Mouse (Mus musculus): Measurements from ENCODE around the gene Spice1. TPM values are rescaled to one million over a fixed set of nuclear protein-coding genes. Genes with fewer than 3 reads are reported as not detected.
A peak's percentile ranks its signal among the peaks of the same experiment; 100 is the strongest.

The Spice1 gene
- total RNA-seq, 1 experiment, result 15.3 TPM

DNA sequence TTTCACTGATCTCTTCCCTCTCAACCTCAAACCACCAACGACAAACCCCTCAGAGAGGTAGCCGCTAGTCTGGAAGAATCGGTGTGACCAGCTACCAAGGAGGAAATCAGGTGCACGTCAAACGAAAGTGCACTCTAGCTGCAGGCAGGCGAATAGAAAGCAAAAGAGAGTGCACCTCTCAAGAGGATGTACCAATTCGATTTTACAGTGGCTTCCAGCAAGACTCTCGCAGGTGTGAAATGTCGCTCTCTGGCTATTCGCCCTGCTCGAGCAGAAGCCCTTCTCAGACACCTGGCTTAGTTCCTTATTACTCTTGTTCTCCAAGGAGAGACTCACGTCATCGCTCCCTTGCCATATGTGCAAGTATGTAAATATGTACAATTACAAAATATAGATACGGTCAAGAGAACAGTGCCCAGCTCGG is 14.0 kb upstream of the Spice1 start, which contains the start of gene Sidt1:
TSS of gene Sidt1 (minus strand) at position 336 of the 424 bp plus-strand sequence.
- in situ Hi-C loops (cut with MboI; ENCODE audit: low sequenced_read_pairs in 2 of 2, unreplicated experiment in 2 of 2), result no loop called here
- no peak within 1 kb of the TSS for H3K27ac ChIP-seq (ENCODE audit: insufficient read depth, low read depth, low read length, poor library complexity, severe bottlenecking)
- TF ChIP-seq ZNF384 (IDR thresholded peaks at IDR 0.05; ENCODE audit: low read depth, low read length) (no peak), ZC3H11A (IDR thresholded peaks at IDR 0.05; ENCODE audit: borderline replicate concordance, low read depth, low read length) (no peak), CHD2 (IDR thresholded peaks at IDR 0.05; ENCODE audit: low read depth, low read length) (no peak), HCFC1 (IDR thresholded peaks at IDR 0.05; ENCODE audit: borderline replicate concordance, insufficient read depth, low read length) (no peak), MAFK (IDR thresholded peaks at IDR 0.05; ENCODE audit: insufficient read depth, low read depth, low read length) (no peak)
- H3K36me3 ChIP-seq (ENCODE audit: control insufficient read depth, insufficient read depth, low read length, poor library complexity, severe bottlenecking), result no peaks in the 10 kb centered on the region
- H3K9me3 ChIP-seq (ENCODE audit: control insufficient read depth, insufficient read depth, low read depth, low read length), result no peaks in the 10 kb centered on the region
- H3K4me3 ChIP-seq (ENCODE audit: insufficient read depth in 1 of 2, low read depth in 1 of 2, low read length in 2 of 2, poor library complexity in 1 of 2, severe bottlenecking in 1 of 2), result peak within 1 kb of the TSS; percentile 65 to 67
- no peaks in the 10 kb centered on the region; a peak in 2 of 4 replicates for H3K4me1 ChIP-seq (ENCODE audit: control insufficient read depth in 2 of 2, insufficient read depth in 2 of 2, low read length in 2 of 2, poor library complexity in 1 of 2)
- H3K9ac ChIP-seq (ENCODE audit: insufficient read depth, low read depth, low read length, poor library complexity, severe bottlenecking), result peak within 1 kb of the TSS; percentile 56; the same call in 1 of the 2 replicates
- DNase-seq (ENCODE audit: low read depth, low spot score), result no peak

DNA sequence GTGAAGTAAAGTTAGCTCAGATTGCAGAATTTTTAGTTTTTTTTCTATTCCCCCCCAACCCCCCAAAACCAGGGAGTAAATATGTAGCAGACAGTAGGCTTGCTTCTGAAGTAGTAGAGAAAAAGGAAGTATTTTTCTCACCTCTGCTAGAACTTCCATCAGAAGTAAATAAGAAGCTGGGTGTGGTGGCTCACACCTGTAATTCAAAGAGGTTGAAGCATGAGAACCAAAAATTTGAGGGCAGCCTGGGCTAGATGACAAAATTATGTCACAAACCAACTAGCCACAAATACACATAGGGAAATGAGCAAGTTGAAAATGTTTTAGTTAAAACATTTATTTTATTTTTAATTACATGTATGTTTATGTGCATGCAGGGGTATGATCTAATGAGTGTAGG is 9.4 kb upstream of the Spice1 start:
- TF ChIP-seq HCFC1 (IDR thresholded peaks at IDR 0.05; ENCODE audit: borderline replicate concordance, insufficient read depth, low read length) (no peak), CHD2 (IDR thresholded peaks at IDR 0.05; ENCODE audit: low read depth, low read length) (no peak), ZC3H11A (IDR thresholded peaks at IDR 0.05; ENCODE audit: borderline replicate concordance, low read depth, low read length) (no peak), ZNF384 (IDR thresholded peaks at IDR 0.05; ENCODE audit: low read depth, low read length) (no peak), MAFK (IDR thresholded peaks at IDR 0.05; ENCODE audit: insufficient read depth, low read depth, low read length) (no peak)
- H3K4me1 ChIP-seq (ENCODE audit: control insufficient read depth in 2 of 2, insufficient read depth in 2 of 2, low read length in 2 of 2, poor library complexity in 1 of 2), result no peaks in the 10 kb centered on the region; a peak in 1 of 4 replicates
- no peaks in the 10 kb centered on the region for H3K9me3 ChIP-seq (ENCODE audit: control insufficient read depth, insufficient read depth, low read depth, low read length)
- no peak overlapping the region for H3K9ac ChIP-seq (ENCODE audit: insufficient read depth, low read depth, low read length, poor library complexity, severe bottlenecking)
- H3K27ac ChIP-seq (ENCODE audit: insufficient read depth, low read depth, low read length, poor library complexity, severe bottlenecking), result no peak overlapping the region
- no peak overlapping the region for H3K4me3 ChIP-seq (ENCODE audit: insufficient read depth in 1 of 2, low read depth in 1 of 2, low read length in 2 of 2, poor library complexity in 1 of 2, severe bottlenecking in 1 of 2)
- DNase-seq (ENCODE audit: low read depth, low spot score), result no peak
- in situ Hi-C loops (cut with MboI; ENCODE audit: low sequenced_read_pairs in 2 of 2, unreplicated experiment in 2 of 2), result no loop called here
- no peaks in the 10 kb centered on the region for H3K36me3 ChIP-seq (ENCODE audit: control insufficient read depth, insufficient read depth, low read length, poor library complexity, severe bottlenecking)

DNA sequence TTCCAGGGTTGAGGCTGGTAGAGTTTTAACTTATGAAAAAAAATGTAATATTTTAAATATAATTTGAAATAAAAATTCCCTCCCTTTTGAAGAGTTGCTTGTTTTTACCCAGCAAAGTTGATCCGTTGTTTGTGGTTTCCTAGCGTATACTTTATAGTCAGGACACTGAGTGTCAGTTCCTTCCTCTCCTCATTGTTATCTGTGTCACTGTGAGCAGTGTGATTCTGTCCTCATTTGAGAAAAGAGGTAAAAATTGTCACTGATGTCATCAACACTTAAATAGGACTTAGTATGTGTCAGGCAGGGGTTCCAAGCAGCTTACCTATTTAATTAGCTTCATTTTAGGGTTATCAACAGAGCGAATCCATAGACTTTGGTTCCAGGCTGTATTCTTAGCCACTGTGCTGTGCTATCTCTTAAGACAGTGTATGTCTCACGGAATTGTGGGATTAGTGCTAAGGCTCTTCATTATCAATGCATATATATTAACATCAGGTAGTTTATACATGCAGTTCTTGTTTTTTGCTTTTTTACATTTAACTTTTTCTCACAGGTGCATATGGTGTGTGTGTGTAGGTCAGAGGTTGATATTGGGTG is 3.0 kb downstream of the Spice1 start:
- Histone ChIP-seq H3K9ac (ENCODE audit: insufficient read depth, low read depth, low read length, poor library complexity, severe bottlenecking) (no peak overlapping the region), H3K36me3 (ENCODE audit: control insufficient read depth, insufficient read depth, low read length, poor library complexity, severe bottlenecking) (no peaks in the 10 kb centered on the region), H3K4me1 (ENCODE audit: control insufficient read depth in 2 of 2, insufficient read depth in 2 of 2, low read length in 2 of 2, poor library complexity in 1 of 2) (peaks cover 0 to 2% of the 10 kb centered on the region in 2 experiments; a peak in 1 of 4 replicates), H3K27ac (ENCODE audit: insufficient read depth, low read depth, low read length, poor library complexity, severe bottlenecking) (no peak overlapping the region), H3K9me3 (ENCODE audit: control insufficient read depth, insufficient read depth, low read depth, low read length) (no peaks in the 10 kb centered on the region), H3K4me3 (ENCODE audit: insufficient read depth in 1 of 2, low read depth in 1 of 2, low read length in 2 of 2, poor library complexity in 1 of 2, severe bottlenecking in 1 of 2) (no peak overlapping the region)
- in situ Hi-C loops (cut with MboI; ENCODE audit: low sequenced_read_pairs in 2 of 2, unreplicated experiment in 2 of 2), result loop anchor here in 1 of 2 experiments (10.0 kb wide), 1 partner anchor 105 kb away; no protein-coding TSS in a partner anchor
- DNase-seq (ENCODE audit: low read depth, low spot score), result no peak
- TF ChIP-seq MAFK (IDR thresholded peaks at IDR 0.05; ENCODE audit: insufficient read depth, low read depth, low read length) (no peak), HCFC1 (IDR thresholded peaks at IDR 0.05; ENCODE audit: borderline replicate concordance, insufficient read depth, low read length) (no peak), CHD2 (IDR thresholded peaks at IDR 0.05; ENCODE audit: low read depth, low read length) (no peak), ZC3H11A (IDR thresholded peaks at IDR 0.05; ENCODE audit: borderline replicate concordance, low read depth, low read length) (no peak), ZNF384 (IDR thresholded peaks at IDR 0.05; ENCODE audit: low read depth, low read length) (no peak)

DNA sequence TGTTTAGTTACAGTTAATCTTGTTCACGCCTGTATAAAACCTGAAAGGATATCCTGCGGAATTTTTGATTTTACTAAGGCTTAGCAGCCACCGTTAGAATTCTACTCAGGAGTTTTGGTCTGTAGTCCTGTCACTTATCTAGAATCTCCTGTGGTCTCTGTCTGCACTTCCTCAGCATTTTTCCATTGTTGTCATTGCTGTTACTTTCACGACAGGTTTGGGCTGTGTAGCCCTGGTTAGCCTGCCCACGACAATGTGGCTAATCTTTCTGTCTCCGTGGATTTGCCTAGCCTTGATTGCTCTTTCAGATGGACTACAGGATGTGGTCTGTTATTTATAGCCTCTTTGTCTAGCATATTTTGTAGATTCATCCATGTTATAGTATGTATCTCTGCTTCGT is 9.4 kb downstream of the Spice1 start:
- Histone ChIP-seq H3K9me3 (ENCODE audit: control insufficient read depth, insufficient read depth, low read depth, low read length) (no peaks in the 10 kb centered on the region), H3K4me3 (ENCODE audit: insufficient read depth in 1 of 2, low read depth in 1 of 2, low read length in 2 of 2, poor library complexity in 1 of 2, severe bottlenecking in 1 of 2) (no peak overlapping the region), H3K9ac (ENCODE audit: insufficient read depth, low read depth, low read length, poor library complexity, severe bottlenecking) (no peak overlapping the region), H3K36me3 (ENCODE audit: control insufficient read depth, insufficient read depth, low read length, poor library complexity, severe bottlenecking) (no peaks in the 10 kb centered on the region; the same call in 1 of the 2 replicates), H3K4me1 (ENCODE audit: control insufficient read depth in 2 of 2, insufficient read depth in 2 of 2, low read length in 2 of 2, poor library complexity in 1 of 2) (peaks cover 3 to 6% of the 10 kb centered on the region in 2 experiments; a peak in 2 of 4 replicates), H3K27ac (ENCODE audit: insufficient read depth, low read depth, low read length, poor library complexity, severe bottlenecking) (no peak overlapping the region)
- in situ Hi-C loops (cut with MboI; ENCODE audit: low sequenced_read_pairs in 2 of 2, unreplicated experiment in 2 of 2), result loop anchor here in 1 of 2 experiments (10.0 kb wide), 1 partner anchor 111 kb away; no protein-coding TSS in a partner anchor
- DNase-seq (ENCODE audit: low read depth, low spot score), result no peak
- TF ChIP-seq HCFC1 (IDR thresholded peaks at IDR 0.05; ENCODE audit: borderline replicate concordance, insufficient read depth, low read length), result no peak
- TF ChIP-seq ZNF384 (IDR thresholded peaks at IDR 0.05; ENCODE audit: low read depth, low read length), result no peak
- TF ChIP-seq ZC3H11A (IDR thresholded peaks at IDR 0.05; ENCODE audit: borderline replicate concordance, low read depth, low read length), result no peak
- TF ChIP-seq MAFK (IDR thresholded peaks at IDR 0.05; ENCODE audit: insufficient read depth, low read depth, low read length), result no peak
- no peak for TF ChIP-seq CHD2 (IDR thresholded peaks at IDR 0.05; ENCODE audit: low read depth, low read length)
